Mouse (Mus musculus): ENCODE data around the gene C7.
"Not testable (repeated sequence)": the region's sequence is repeated elsewhere in the genome, so short reads cannot be mapped to it uniquely, and the experiment has no call there.

The C7 gene

GRCm38 (mm10) chr15:5063635-5064034 is at the start of gene C7:
C7 (minus strand) TSS chr15:5063740.
- DNase-seq, result no peak

DNA sequence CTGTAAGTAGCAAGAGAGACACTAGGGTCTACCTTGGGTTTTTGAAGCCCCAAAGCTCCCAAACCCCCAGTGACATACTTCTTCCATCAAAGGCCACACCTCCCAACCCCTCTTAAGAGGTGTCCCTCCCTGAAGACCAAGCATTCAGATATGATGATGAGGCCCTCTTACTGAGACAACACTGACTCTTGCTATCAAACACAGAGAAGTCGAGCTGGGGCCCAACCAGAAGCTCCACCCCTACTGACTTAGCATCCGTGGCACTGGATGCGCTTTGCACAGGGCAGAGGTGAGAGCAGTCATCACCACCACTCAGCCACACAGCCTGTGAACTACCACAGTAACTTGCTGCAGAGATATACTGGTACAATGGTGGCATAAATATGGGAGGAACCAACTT is 49.1 kb upstream of the C7 start:
- no peak for DNase-seq

DNA sequence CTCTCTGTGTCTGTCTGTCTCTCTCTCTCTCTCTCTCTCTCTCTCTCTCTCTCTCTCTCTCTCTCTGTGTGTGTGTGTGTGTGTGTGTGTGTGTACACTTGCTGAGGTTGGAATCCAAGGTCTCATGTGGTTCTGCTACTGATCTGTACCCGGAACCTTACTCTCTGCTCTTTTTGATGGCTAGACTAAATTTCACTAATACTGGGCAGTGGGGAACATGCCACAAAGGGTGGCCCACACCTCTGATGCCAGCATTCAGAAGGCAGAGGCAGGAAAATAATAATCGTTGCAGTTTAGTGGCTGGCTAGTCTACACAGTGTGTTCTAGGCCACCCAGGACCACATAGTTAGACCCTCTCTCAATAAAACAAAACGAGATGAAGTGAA is 45.1 kb upstream of the C7 start:
- DNase-seq, result no peak

GRCm38 (mm10) chr15:5107686-5108654 is 44.4 kb upstream of the C7 start, which contains the start of gene Card6:
Card6 (minus strand) TSS chr15:5108539.
- no peak for DNase-seq

- DNase-seq, result no peak
These were observed 42.8 kb upstream of the C7 start for GRCm38 (mm10) chr15:5106293-5106692.

DNA sequence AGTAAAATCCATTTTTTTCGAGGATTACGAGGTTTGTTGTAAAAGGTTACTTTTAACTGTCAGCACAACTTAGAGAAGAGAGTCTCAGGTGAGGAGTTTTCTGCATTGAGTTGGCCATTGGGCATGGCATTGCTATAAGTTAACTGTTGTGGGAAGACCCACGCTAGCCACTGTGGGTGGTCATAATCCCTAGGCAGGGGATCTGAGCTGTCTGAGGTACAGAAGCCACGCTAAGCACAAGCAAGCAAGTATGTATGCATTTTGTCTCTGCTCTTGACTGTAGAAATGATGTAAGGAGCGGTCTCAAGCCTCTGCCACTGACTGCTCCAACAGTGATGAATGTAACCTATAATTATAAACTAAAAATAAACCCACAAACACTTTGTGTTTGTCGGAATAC is 42.4 kb upstream of the C7 start:
- no peak for DNase-seq

GRCm38 (mm10) chr15:5102312-5102711 is 38.8 kb upstream of the C7 start:
- no peak for DNase-seq

- no peak for DNase-seq
These were observed 33.8 kb upstream of the C7 start for GRCm38 (mm10) chr15:5097376-5097775.

- no peak for DNase-seq
These were observed 32.2 kb upstream of the C7 start for GRCm38 (mm10) chr15:5095534-5096301.

DNA sequence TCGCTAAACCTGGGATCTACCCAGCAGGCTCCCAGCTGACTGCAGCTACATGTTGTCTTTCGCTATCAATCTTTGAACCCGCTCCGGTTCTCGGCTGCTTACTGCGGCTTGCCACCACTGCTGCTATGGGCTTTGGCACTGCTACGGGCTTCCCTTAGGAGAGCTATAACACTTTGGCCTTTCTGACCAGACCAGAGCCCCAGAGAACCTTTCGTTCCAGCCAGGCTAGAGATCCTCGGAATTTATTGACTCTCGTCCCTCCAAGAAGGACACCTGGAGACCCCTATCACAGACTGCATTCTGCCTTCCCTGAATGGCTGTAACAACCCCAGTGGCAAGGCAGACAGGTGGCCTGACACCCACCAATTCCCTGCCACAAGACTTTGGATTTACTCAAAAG is 26.6 kb upstream of the C7 start:
- DNase-seq, result no peak

DNA sequence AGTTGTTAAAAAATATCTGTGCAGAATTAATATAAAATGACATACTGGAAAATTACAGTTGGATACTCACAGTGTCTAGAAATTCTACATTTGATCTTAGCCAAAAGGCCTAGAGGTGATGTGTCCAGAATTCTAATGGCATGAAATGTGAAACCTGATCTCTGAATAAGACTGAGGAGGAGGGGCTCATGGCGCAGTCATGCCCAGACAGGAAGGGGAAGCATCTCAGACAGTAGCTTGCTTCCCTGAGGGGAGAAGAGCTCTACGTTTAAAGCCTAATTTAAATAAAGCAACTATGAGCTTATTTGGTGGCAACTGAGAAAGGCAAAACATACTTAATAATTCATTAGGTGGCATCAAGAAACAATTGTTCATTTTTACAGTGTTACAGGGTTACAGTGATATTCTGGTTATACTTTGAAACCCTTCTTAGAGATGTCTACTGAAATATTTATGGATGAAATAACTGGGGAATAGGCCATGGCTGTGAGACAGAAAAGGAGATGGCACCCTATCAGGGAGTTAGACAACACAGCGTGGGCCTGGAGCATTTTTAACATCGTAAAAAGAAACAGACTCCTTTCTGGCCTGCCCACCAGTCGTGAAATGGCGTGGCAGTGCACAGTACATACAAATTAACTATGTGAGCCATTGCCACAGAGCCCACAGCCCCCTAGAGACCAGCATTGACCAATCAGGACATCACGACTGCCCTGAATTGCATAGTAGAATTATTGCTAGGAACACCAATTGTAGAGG is 25.5 kb upstream of the C7 start:
- DNase-seq, result no peak

- no peak for DNase-seq
These were observed 22.6 kb upstream of the C7 start for GRCm38 (mm10) chr15:5086162-5086561.

- no peak for DNase-seq
These were observed 17.7 kb upstream of the C7 start for GRCm38 (mm10) chr15:5081235-5081634.

GRCm38 (mm10) chr15:5068801-5069518 is 5.4 kb upstream of the C7 start:
- peak; percentile 43 to 48 for DNase-seq

DNA sequence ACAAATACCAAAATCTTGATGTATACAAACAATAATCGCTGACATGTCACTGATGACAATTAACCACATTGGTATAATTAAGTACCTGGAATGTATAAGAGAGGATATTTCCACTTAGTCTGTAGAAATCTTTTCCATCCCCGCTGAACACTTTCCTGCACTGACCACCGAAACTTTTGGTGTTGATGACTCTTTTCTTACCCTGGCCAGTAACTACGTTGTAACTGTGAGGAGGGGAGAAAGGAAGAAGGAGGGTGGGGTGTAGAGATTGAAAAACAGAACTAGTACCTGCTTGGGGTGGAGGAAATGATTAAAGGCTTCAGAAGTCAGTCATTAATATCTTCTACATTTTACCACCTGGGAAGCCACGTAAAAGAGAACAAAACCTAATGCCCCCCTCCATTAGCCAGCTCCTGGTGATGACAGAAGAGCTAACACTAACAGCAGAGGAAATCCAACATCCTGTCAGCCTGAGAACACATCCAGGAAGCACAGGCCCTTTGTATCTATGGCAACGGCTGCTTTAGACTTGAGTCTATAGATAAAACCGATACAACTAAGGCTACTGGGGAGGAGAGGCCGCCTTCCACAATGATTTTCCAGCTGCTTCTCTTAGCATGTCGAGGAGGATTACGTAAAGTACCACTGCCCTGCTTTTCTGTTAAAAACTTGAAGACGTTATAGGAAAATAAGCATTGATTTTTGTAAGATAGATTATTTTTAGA is 17.8 kb downstream of the C7 start:
- DNase-seq, result no peak

- no peak for DNase-seq
These were observed 34.3 kb downstream of the C7 start for GRCm38 (mm10) chr15:5029256-5029655.

- DNase-seq, result not testable (repeated sequence)
These were observed 39.9 kb downstream of the C7 start for GRCm38 (mm10) chr15:5023479-5024265.

DNA sequence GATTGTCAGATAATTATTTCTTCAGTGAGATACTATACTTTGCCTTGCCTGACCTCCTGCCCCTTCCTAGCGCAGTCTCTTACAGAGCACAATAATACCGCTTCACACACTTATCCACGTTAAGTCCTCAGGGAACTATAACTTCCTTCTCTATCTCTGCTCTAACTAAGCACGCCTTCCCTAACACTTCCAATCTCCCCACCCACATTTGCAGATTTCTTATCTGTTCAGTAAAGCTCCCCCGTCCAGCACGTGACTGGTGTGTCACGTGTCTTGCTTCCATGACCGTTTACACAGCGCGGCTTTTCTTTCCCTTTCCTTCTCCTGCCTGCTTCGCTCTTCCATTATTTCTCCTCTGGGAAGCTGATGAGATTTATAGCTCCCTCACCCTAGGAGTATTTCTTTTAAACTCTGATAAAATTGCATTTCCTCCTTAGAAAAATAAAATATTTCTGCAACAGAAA is 53.9 kb downstream of the C7 start:
- DNase-seq, result no peak

DNA sequence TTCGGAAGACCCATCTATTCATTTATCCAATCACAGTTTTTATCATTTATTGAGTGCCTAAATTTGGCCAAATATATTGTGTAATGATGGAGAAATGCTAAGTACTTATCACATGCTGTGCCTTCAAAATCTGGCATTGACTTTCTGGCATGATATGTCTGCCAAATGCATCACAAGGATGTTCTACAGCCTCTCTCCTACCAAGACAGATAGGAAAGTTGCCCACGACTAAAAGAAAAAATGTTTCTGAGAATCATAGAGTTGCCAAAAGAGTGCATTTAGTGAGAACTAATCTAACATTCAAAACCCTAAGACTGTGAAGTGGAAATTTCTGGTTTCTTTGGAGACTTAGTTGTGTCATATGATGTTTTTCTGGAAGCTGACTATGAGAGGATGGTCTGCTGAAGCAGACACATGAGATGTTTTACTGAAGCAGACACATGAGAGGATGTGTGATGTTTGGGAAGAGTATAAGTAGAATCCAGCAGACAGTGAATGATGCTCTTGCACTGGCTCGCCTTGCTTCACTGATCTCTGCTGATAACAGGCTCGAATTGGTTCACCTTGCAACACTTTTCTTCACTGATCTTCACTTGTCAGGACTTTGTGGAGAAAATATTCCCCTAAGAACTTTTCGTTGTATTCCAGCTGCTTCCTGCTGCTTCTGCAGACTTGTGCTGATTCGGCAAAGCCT is 59.9 kb downstream of the C7 start:
- no peak for DNase-seq

DNA sequence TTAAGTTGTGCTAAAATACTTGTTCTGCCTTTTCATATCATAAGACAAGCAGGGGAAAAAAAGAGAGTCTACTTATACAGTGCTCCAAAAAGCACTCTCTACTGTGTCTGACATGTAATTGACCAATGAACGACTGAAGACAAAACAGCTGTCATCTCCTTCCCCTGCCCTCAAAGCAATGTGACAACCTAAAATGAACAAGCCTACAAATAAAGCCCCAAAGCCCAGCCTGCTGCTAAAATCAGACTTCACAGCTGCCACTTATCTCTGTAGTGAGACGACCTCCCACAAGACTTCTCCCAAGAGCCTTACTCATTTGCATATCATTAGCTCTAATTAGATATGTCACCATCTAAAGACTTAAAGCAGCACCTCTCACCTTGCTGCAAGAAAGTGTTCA is 60.6 kb downstream of the C7 start:
- no peak for DNase-seq
